ENCODE assay signal across 10 mouse cellular contexts in genomic region chr4:43633296-43633695, GRCm38 (mm10). TPM values are rescaled to one million over a fixed set of nuclear protein-coding genes. Genes with fewer than 3 reads are reported as not detected.
DNase-seq lines count a peak whose midpoint lies in the region; ATAC-seq and TF ChIP-seq lines count a peak whose summit lies in the region.
"Had no signal": no experiment of that assay in that cellular context is flagged by ENCODE, and none has a peak within 500 bp of the region (broad histone marks: within the 10 kb centered on the region; RNA-seq: fewer than 3 reads in every experiment).

No protein-coding gene starts in this region.

- 69% methylated on average over 8 of the region's 8 CpGs for whole genome bisulfite sequencing in embryonic facial prominence, embryonic 15.5 days
- WGBS in midbrain, embryonic 16.5 days: 82% methylated on average over 8 of the region's 8 CpGs
- WGBS in thymus, adult 2 months: 89% methylated on average over 8 of the region's 8 CpGs

- peaks cover 33% of the 10 kb centered on the region for H3K4me1 ChIP-seq in embryonic facial prominence, embryonic 15.5 days
- H3K4me1 ChIP-seq in midbrain, embryonic 16.5 days (ENCODE audit: control insufficient read depth, insufficient read depth, low read length): peaks cover 25% of the 10 kb centered on the region
- peaks cover 5% of the 10 kb centered on the region for H3K4me1 ChIP-seq in thymus, adult 2 months (replicated peaks; ENCODE audit: control insufficient read depth, insufficient read depth, low read length)

- no peak for TF ChIP-seq CTCF in thymus, adult 2 months (IDR thresholded peaks at IDR 0.05; ENCODE audit: borderline replicate concordance, control insufficient read depth, extremely low read depth, insufficient read depth, low read length, poor library complexity)

- intact Hi-C loops in left cerebral cortex, postnatal 4 days (cut with DNase I): loop anchor here (5.0 kb wide), 1 partner anchor 109 kb away; no protein-coding TSS in a partner anchor
- intact Hi-C loops in left cerebral cortex, postnatal 25 days (cut with DNase I): loop anchor here (5.0 kb wide), 1 partner anchor 229 kb away; no protein-coding TSS in a partner anchor

- no peak for ATAC-seq in embryonic facial prominence, embryonic 15.5 days (ENCODE audit: insufficient number of reproducible peaks, low FRiP score, low TSS enrichment, low read depth)
- ATAC-seq in granulocyte monocyte progenitor cell, adult 5-6 weeks (replicated peaks; ENCODE audit: poor library complexity, severe bottlenecking): 0 out of 2 replicates have a peak, but pooled peaks have one; percentile 12
- no peak for ATAC-seq in midbrain, embryonic 16.5 days

- H3K27ac ChIP-seq in embryonic facial prominence, embryonic 15.5 days (replicated peaks): no peak overlapping the region
- H3K27ac ChIP-seq in midbrain, embryonic 16.5 days (ENCODE audit: low read length): no peak overlapping the region
- H3K27ac ChIP-seq in thymus, adult 2 months (ENCODE audit: control insufficient read depth, insufficient read depth, low read length): no peak overlapping the region

- no peaks in the 10 kb centered on the region for H3K36me3 ChIP-seq in embryonic facial prominence, embryonic 15.5 days
- no peaks in the 10 kb centered on the region for H3K36me3 ChIP-seq in midbrain, embryonic 16.5 days (ENCODE audit: control insufficient read depth, insufficient read depth, low read length)
- no peaks in the 10 kb centered on the region for H3K36me3 ChIP-seq in thymus, adult 2 months (ENCODE audit: control insufficient read depth, insufficient read depth, low read length)

- H3K9me3 ChIP-seq in embryonic facial prominence, embryonic 15.5 days (replicated peaks): no peaks in the 10 kb centered on the region
- no peaks in the 10 kb centered on the region for H3K9me3 ChIP-seq in midbrain, embryonic 16.5 days (replicated peaks; ENCODE audit: control insufficient read depth, low read length, poor library complexity, severe bottlenecking)

- peak; percentile 21 for DNase-seq in left cerebral cortex, postnatal 4 days
- DNase-seq in left cerebral cortex, postnatal 25 days (ENCODE audit: low spot score in 2 of 2): no peak
- no peak for DNase-seq in frontal cortex, adult 2 months (ENCODE audit: extremely low spot score in 1 of 2, low spot score in 1 of 2)
- DNase-seq in thymus, adult 2 months: no peak
- no peak for DNase-seq in spleen, postnatal 14 days (ENCODE audit: low spot score in 2 of 2)
- DNase-seq: adrenal gland, adult 2 months; lung, postnatal 10 days had no signal

- no peak overlapping the region for H3K9ac ChIP-seq in embryonic facial prominence, embryonic 15.5 days
- H3K9ac ChIP-seq in midbrain, embryonic 16.5 days (ENCODE audit: low read depth, low read length): peak overlapping the region; percentile 4; the same call in 1 of the 2 replicates

- no peak for TF ChIP-seq POLR2A in thymus, adult 2 months (IDR thresholded peaks at IDR 0.05; ENCODE audit: control insufficient read depth, extremely low read depth, insufficient read depth, low read length, poor library complexity)

- no peak overlapping the region for H3K4me3 ChIP-seq in embryonic facial prominence, embryonic 15.5 days (replicated peaks)
- H3K4me3 ChIP-seq in midbrain, embryonic 16.5 days (ENCODE audit: low read depth, low read length): no peak overlapping the region
- H3K4me3 ChIP-seq in thymus, adult 2 months (ENCODE audit: control insufficient read depth, insufficient read depth, low read length): no peak overlapping the region

- H3K27me3 ChIP-seq in embryonic facial prominence, embryonic 15.5 days: no peaks in the 10 kb centered on the region
- no peaks in the 10 kb centered on the region for H3K27me3 ChIP-seq in midbrain, embryonic 16.5 days (ENCODE audit: control insufficient read depth, insufficient read depth, low read depth, low read length)
- H3K27me3 ChIP-seq in thymus, adult 2 months (ENCODE audit: control insufficient read depth, insufficient read depth, low read length): peaks cover 7% of the 10 kb centered on the region

- H3K4me2 ChIP-seq in embryonic facial prominence, embryonic 15.5 days (replicated peaks): peak overlapping the region; percentile 82
- peak overlapping the region; percentile 89; the same call in 1 of the 2 replicates for H3K4me2 ChIP-seq in midbrain, embryonic 16.5 days (ENCODE audit: low read length)

RNA-seq across cellular contexts. Expression of gene Npr2, which starts 1.6 kb away (rescaled TPM):
- total RNA-seq in left cerebral cortex, postnatal 4 days (2021): 10 to 100 TPM; 56.5 to 65.2 TPM
- 10 to 100 TPM; 49.0 to 50.1 TPM for total RNA-seq in left cerebral cortex, postnatal 25 days (2021)
- polyA plus RNA-seq in embryonic facial prominence, embryonic 15.5 days (2015; fragmentation: Nextera tagmentation; extraction: Ambion mirVana): 19.7 and 20.9 TPM in 2 replicates
- total RNA-seq in granulocyte monocyte progenitor cell, adult 5-6 weeks (2014; fragmentation: Nextera tagmentation): 0.64 TPM in 1 of 2 replicates, not detected in the other
- total RNA-seq in granulocyte monocyte progenitor cell, adult 5-6 weeks (2017): 0.31 and 0.56 TPM in 2 replicates
- polyA plus RNA-seq in midbrain, embryonic 16.5 days (2015; fragmentation: Nextera tagmentation; extraction: Ambion mirVana): 13.5 and 14.7 TPM in 2 replicates
- polyA plus RNA-seq in frontal cortex, adult 2 months (2012; rRNA removed): 119 and 122 TPM in 2 replicates
- 5.2 and 6.3 TPM in 2 replicates for polyA plus RNA-seq in thymus, adult 2 months (2012; rRNA removed)

RNA-seq across cellular contexts. Expression of gene Spag8, which starts 20.1 kb away (rescaled TPM):
- total RNA-seq in left cerebral cortex, postnatal 4 days (2021): 1 to 10 TPM; 2.0 to 2.4 TPM
- 1 to 10 TPM in 1 of 2 experiments, under 1 TPM in 1; 0.73 to 1.2 TPM for total RNA-seq in left cerebral cortex, postnatal 25 days (2021)
- polyA plus RNA-seq in embryonic facial prominence, embryonic 15.5 days (2015; fragmentation: Nextera tagmentation; extraction: Ambion mirVana): 7.5 and 10.6 TPM in 2 replicates
- 1.3 TPM in 1 of 2 replicates, not detected in the other for total RNA-seq in granulocyte monocyte progenitor cell, adult 5-6 weeks (2014; fragmentation: Nextera tagmentation)
- not detected in 2 replicates for total RNA-seq in granulocyte monocyte progenitor cell, adult 5-6 weeks (2017)
- 8.3 and 11.8 TPM in 2 replicates for polyA plus RNA-seq in midbrain, embryonic 16.5 days (2015; fragmentation: Nextera tagmentation; extraction: Ambion mirVana)
- polyA plus RNA-seq in frontal cortex, adult 2 months (2012; rRNA removed): 2.1 and 2.6 TPM in 2 replicates
- 1.00 and 1.0 TPM in 2 replicates for polyA plus RNA-seq in thymus, adult 2 months (2012; rRNA removed)

RNA-seq across cellular contexts. Expression of gene Hint2, which starts 23.0 kb away (rescaled TPM):
- 10 to 100 TPM; 21.1 to 23.9 TPM for total RNA-seq in left cerebral cortex, postnatal 4 days (2021)
- total RNA-seq in left cerebral cortex, postnatal 25 days (2021): 10 to 100 TPM; 33.7 to 35.7 TPM
- 88.1 and 91.2 TPM in 2 replicates for polyA plus RNA-seq in embryonic facial prominence, embryonic 15.5 days (2015; fragmentation: Nextera tagmentation; extraction: Ambion mirVana)
- 58.6 and 78.3 TPM in 2 replicates for total RNA-seq in granulocyte monocyte progenitor cell, adult 5-6 weeks (2014; fragmentation: Nextera tagmentation)
- total RNA-seq in granulocyte monocyte progenitor cell, adult 5-6 weeks (2017): 55.1 and 63.3 TPM in 2 replicates
- polyA plus RNA-seq in midbrain, embryonic 16.5 days (2015; fragmentation: Nextera tagmentation; extraction: Ambion mirVana): 57.9 and 61.0 TPM in 2 replicates
- polyA plus RNA-seq in frontal cortex, adult 2 months (2012; rRNA removed): 75.8 and 81.1 TPM in 2 replicates
- 28.8 and 41.5 TPM in 2 replicates for polyA plus RNA-seq in thymus, adult 2 months (2012; rRNA removed)

RNA-seq across cellular contexts. Expression of gene Tmem8b, which starts 35.5 kb away (rescaled TPM):
- total RNA-seq in left cerebral cortex, postnatal 4 days (2021): 10 to 100 TPM; 50.1 to 52.5 TPM
- 10 to 100 TPM; 61.9 to 68.3 TPM for total RNA-seq in left cerebral cortex, postnatal 25 days (2021)
- 5.3 and 6.1 TPM in 2 replicates for polyA plus RNA-seq in embryonic facial prominence, embryonic 15.5 days (2015; fragmentation: Nextera tagmentation; extraction: Ambion mirVana)
- 1.9 and 4.9 TPM in 2 replicates for total RNA-seq in granulocyte monocyte progenitor cell, adult 5-6 weeks (2014; fragmentation: Nextera tagmentation)
- 0.46 and 0.52 TPM in 2 replicates for total RNA-seq in granulocyte monocyte progenitor cell, adult 5-6 weeks (2017)
- polyA plus RNA-seq in midbrain, embryonic 16.5 days (2015; fragmentation: Nextera tagmentation; extraction: Ambion mirVana): 14.9 and 15.8 TPM in 2 replicates
- 35.5 and 38.0 TPM in 2 replicates for polyA plus RNA-seq in frontal cortex, adult 2 months (2012; rRNA removed)
- polyA plus RNA-seq in thymus, adult 2 months (2012; rRNA removed): 9.0 and 10.0 TPM in 2 replicates

RNA-seq across cellular contexts. Expression of gene Fam221b, which starts 35.6 kb away (rescaled TPM):
- under 1 TPM; 0.88 to 0.93 TPM for total RNA-seq in left cerebral cortex, postnatal 4 days (2021)
- total RNA-seq in left cerebral cortex, postnatal 25 days (2021): 1 to 10 TPM; 1.3 to 1.4 TPM
- polyA plus RNA-seq in embryonic facial prominence, embryonic 15.5 days (2015; fragmentation: Nextera tagmentation; extraction: Ambion mirVana): 2.9 and 4.3 TPM in 2 replicates
- total RNA-seq in granulocyte monocyte progenitor cell, adult 5-6 weeks (2014; fragmentation: Nextera tagmentation): not detected in 2 replicates
- 0.34 and 0.36 TPM in 2 replicates for total RNA-seq in granulocyte monocyte progenitor cell, adult 5-6 weeks (2017)
- 0.97 and 1.1 TPM in 2 replicates for polyA plus RNA-seq in midbrain, embryonic 16.5 days (2015; fragmentation: Nextera tagmentation; extraction: Ambion mirVana)
- 0.88 and 0.94 TPM in 2 replicates for polyA plus RNA-seq in frontal cortex, adult 2 months (2012; rRNA removed)
- 0.03 TPM in 1 of 2 replicates, not detected in the other for polyA plus RNA-seq in thymus, adult 2 months (2012; rRNA removed)
- polyA plus RNA-seq: adrenal gland, adult 2 months had no signal
